Mouse (Mus musculus) C2C12 (cell line): ENCODE measurements around the gene Bcl2l15.

Experiments used
- CTCF ChIP-seq: IDR thresholded peaks from one replicate; pipeline ENCODE4 v1.5.1; 2011; ENCODE audit not compliant: control insufficient read depth, insufficient read depth, insufficient read length
- USF1 ChIP-seq: IDR thresholded peaks from one replicate; pipeline ENCODE4 v1.6.1; 2011; ENCODE audit warnings: low read depth, mild to moderate bottlenecking, control low read depth, moderate library complexity

- no peak for TF ChIP-seq CTCF
- no peak for TF ChIP-seq USF1
Measured at GRCm38 (mm10) chr3:103809799-103810150, 22.6 kb upstream of the Bcl2l15 start.
